Mouse (Mus musculus) left cerebral cortex, adult 9 months (tissue): ENCODE results near the gene Fam234a.
"Not testable (repeated sequence)": the region's sequence is repeated elsewhere in the genome, so short reads cannot be mapped to it uniquely, and the experiment has no call there.

Source experiments
- DNase-seq, 2 experiments: peaks; one replicate each; pipeline ENCODE4 v3.0.0; 2022; ENCODE audit warnings: low spot score in 2 of 2

Gene Fam234a

DNA sequence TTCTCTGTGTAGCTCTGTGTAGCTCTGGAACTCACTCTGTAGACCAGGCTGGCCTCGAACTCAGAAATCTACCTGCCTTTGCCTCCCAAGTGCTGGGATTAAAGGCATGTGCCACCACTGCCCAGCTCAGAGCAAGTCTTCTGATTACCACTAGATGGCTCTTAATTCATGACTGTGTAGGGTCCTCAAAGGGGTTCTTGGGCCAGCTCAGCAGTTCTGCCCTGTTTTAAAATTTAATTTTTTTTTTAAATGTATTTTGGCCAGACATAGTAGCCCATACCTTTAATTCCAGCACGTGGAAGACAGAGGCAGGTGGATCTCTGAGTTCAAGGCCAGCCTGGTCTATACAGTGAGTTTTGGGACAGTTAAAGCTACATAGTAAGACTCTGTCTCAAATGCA lies 68.8 kb downstream of the Fam234a start:
- not testable (repeated sequence) for DNase-seq

DNA sequence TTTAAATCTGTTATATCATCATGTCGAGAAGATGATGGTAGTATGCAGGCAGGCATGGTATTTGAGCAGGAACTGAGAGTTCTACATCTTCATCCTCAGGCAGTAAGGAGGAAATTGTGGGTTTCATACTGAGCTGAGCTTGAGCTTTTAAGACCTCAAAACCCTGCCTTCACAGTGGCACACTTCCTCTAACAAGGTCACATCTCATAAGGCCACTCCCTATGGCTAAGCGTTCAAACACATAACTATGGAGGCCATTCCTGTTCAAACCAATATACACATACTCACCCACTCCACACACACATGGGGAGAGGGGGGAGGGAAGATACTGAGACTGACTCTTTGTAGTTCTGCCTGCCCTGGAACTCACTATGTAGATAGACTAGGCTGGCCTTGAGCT lies 76.0 kb downstream of the Fam234a start:
- DNase-seq = no peak

DNA sequence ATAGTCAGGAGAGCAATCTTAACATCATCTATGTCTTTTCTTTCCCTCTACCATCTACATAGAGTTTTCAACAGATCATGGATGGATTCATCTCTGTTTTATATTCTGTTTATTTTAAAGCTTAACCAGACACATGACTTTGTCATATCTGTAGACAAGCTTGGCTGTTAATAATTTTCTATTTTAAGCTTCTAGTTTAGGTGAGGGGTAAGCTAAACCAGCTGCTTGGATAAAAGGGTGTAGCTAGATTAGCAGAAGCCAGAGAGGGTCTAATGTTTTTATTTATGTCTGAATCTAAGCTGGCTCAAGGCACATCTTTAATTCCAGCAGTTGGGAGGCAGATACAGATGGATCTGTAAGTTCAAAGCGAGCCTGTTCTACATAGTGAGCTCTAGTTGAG lies 81.3 kb downstream of the Fam234a start:
- DNase-seq = no peak
